Mouse (Mus musculus) retina, postnatal 7 days (tissue): ENCODE results near the gene Rhov.

Source experiments
- DNase-seq: peaks from one replicate; pipeline ENCODE4 v3.0.0-alpha.2; 2012; ENCODE audit warnings: low read depth, low spot score

The Rhov gene

GRCm38 (mm10) chr2:119270643-119271331 is at the start of gene Rhov:
Gene Rhov, minus strand, starts transcription at chr2:119271272.
- DNase-seq: no peak

DNA sequence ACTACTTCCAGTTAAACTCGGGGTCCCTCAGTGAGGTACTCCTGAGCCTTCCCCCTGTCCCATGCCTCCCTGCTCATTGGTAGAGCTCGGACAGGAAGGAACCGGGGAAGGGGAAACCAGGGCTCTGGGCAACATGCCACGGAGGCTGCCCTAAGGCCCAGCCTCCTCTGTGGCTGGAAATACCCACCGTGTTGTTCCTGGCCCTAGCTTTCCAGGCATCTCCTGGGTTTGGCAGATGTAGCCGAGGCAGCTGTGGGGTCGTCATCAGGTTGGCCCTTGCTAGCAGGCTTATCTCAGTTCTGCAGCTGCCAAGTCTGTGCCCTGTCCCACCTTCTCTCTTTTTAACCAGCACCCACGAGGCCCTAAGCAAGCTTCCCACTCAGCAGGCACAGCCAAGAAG is 49.5 kb upstream of the Rhov start:
- DNase-seq: no peak

- DNase-seq: no peak
Observed at GRCm38 (mm10) chr2:119318043-119318710, 47.1 kb upstream of the Rhov start.

GRCm38 (mm10) chr2:119314742-119315310 is 43.8 kb upstream of the Rhov start:
- no peak for DNase-seq

DNA sequence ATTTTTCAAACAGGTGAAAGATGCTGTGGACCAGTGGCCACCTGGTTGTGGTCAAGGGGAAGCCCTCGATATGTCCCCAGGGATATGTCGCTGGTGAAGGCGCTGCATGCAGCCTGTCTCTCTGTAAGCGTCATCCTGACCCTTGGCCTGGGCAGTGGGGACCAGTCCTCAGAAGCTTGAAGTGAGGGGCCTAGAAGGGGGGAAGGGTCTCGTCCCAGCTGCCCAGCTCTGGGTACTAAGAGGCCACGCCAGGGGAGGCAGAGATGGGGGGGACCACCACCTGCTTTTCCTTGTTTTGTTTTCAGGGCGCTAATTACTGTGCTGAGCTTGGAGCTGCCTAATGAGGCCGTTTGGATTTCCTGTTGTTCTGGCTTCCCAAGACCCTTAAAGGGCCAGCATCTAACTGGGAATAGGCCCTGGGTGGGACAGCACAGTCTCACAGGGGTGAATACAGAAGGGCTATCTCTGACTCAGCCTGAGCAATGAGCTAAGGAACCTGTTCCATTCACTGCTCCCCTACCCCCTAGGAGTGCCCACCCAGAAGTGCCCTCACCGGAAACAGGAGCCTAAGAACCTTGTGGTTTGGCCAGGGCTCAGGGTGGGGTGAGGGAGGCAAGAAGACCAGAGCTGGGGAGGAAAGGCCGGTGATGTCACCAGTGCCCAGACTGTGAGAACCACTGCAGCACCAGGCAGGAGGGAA is 42.9 kb upstream of the Rhov start:
- no peak for DNase-seq

DNA sequence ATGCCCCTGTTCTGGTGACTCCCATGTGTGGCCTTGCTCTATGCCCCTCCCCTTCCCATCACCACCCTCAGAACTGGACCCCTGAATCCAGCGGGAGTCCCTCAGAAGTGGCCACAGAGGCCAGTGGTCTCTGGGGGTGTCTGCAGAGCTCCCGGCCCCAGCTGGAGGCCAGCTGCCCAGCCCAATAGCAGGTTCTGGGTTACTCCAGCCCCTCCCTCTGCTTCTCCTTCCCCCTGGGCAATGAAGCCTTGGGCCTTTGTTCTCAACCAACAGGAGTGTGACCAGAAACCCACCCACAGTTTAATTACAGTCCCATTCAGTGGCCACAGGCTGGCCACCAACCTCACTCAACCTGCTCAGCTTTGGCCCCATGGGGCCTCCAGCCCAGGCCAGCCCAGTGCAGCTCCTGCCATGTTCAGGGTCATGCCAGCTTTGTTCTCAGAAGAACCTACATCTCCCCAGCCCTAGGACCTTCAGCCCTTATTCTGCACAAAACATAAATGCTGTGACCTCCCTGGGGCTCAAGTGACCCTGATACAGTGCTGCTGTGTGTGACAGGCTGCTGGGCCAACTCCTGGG is 41.4 kb upstream of the Rhov start:
- DNase-seq: no peak

DNA sequence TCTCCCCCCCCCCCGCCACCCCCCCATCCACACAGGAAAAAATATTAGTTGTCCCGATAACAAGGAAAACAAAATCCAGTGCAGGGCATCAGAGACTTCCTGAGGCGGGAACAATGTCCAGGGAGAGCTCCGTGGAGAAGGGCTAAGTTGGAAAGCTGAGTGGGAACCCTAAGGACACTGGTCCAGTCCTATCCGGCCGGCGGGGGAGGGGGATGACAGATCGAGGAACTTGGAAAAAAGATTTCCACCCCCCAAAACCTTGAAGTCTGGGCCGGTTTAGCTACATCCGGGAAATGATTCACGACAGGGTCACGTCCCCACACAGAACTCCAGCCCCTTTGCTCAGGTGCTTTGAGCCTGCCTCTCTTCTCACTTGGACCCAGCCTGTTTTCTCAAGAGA is 40.5 kb upstream of the Rhov start:
- DNase-seq: no peak

GRCm38 (mm10) chr2:119304798-119305208 is 33.7 kb upstream of the Rhov start:
- DNase-seq: no peak

DNA sequence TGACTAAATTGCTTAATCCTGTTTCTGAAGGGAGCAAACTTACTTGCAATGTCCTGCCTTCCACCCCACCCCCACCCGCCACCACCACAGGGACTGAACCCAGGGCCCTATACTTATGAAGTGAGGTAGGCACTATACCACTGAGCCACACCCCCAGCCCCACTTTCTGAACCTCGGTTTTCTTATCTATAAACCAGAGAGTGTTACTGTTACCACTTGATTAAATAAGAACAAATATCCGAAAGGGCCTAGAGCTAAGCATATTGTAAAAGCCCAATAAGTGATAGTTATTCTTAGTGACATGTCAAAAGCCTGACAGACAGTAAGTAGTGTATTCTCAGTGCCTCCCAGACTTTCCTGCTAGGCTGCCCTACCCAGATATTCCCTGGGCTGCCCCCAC is 33.3 kb upstream of the Rhov start:
- no peak for DNase-seq

- DNase-seq: no peak
Observed at GRCm38 (mm10) chr2:119302876-119303275, 31.8 kb upstream of the Rhov start.

DNA sequence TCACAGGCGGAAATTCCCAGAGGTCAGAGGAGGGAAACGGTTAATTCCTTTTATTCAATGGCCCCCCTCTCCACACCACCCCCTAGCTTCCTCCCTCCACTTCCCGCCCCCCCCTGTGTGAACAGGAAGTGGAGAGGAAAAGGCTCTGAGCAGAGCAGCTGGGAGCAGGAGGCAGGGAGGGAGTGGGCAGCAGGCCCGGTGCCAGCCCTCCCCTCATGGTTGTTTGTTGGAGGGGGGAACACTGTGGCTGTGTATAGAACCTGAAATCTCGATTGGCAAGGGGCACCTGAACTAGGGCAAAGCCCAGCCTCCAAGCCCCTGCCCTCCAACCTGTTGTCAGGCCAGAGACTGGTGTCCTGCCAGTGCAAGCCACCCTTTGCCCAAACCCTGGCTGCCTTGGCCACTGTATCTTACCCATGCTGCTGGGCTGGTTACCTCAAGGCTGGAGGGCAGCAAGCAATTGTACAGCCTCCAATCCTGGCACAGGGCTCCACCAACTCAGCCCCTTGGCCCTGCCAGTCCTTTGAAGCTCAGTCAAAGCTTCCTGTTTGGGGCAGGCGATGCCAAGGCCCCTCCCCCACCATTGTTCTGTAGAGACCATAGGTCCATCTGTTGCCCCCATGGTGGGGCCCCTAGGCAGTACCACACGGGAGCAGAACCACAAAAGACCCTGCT is 29.9 kb upstream of the Rhov start:
- DNase-seq: no peak

GRCm38 (mm10) chr2:119299981-119300818 is 29.1 kb upstream of the Rhov start:
- peak; percentile 69 for DNase-seq

DNA sequence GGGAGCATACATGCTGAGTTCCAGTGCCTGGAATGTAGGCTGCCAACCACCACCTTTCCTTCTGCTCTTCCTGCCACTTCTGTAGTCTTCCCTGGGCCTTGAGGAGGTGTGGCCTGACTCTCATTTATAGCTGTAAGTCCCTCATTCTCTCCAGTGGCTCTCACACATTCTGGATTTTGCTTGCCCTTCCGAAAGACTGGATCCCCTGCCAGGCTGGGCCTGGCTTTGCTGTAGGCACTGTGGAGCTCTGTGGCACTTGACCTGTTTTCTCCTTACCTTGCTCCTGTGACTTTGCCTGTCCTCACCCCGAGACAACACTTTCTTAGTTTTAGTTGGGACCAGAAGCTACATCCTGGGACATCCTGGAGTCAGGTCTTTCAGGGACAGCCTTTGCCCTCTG is 27.8 kb upstream of the Rhov start:
- no peak for DNase-seq

- DNase-seq: no peak
Observed at GRCm38 (mm10) chr2:119298330-119298729, 27.3 kb upstream of the Rhov start.

DNA sequence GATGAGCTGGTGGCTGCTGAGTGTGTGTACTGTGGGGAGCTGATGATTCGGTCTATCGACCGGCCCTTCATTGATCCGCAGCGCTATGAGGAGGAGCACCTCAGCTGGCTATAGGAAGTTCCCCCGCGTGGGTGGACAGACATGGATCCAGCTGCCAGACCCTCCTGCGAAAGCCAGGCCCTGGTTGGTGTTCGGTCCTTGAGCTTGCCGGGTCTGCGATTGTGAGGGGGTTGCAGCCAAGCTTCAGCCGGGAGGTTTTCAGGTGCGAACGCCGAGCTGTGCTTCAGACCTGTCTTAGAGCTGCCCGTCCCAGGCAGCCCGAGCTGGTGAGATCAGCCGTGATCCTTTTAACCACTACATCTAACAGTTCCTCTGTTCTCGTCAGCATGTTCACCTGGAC is 26.4 kb upstream of the Rhov start:
- DNase-seq: no peak

DNA sequence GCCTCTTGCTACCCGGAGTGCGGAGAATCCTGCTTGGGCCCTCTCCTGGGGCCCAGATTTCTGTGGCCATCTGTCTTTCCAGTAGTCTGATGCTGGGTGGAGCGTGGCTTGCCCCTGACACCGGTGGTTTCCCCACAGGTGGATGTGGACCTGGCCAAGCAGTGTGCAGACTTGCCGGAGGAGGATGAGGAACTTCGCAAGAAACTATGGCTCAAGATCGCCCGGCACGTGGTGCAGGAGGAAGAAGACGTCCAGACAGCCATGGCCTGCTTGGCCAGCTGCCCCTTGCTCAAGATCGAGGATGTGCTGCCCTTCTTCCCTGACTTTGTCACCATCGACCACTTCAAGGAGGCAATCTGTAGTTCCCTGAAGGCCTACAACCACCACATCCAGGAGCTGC is 25.7 kb upstream of the Rhov start:
- DNase-seq: no peak

- DNase-seq: no peak
Observed at GRCm38 (mm10) chr2:119294411-119294810, 23.3 kb upstream of the Rhov start.

GRCm38 (mm10) chr2:119293776-119294390 is 22.8 kb upstream of the Rhov start:
- DNase-seq: no peak

DNA sequence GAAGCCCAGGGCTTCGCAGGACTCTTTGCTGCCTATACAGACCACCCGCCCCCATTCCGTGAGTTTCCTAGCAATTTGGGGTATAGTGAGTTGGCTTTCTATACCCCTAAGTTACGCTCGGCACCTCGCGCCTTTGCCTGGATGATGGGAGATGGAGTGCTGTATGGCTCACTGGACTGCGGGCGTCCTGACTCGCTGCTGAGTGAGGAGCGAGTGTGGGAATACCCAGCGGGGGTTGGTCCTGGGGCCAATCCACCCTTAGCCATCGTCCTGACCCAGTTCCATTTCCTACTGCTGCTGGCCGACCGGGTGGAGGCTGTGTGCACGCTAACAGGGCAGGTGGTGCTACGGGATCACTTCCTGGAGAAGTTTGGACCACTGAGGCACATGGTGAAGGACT is 22.2 kb upstream of the Rhov start:
- DNase-seq: no peak

DNA sequence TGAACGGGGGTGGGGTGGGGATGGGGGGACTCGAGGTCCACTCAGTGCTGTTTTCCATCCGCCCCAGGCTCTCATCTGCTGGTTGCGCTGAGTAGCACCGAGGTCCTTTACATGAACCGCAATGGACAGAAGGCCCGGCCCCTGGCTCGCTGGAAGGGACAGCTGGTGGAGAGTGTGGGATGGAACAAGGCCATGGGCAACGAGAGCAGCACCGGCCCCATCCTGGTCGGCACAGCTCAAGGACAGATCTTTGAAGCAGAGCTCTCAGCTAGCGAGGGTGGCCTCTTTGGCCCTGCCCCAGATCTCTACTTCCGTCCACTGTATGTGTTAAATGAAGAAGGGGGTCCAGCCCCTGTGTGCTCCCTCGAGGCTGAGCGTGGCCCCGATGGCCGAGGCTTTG is 21.8 kb upstream of the Rhov start:
- DNase-seq: no peak
